Mouse (Mus musculus) bone marrow, adult 2 months (tissue): Measurements from ENCODE around the gene Rnf6. TPM values are rescaled to one million over a fixed set of nuclear protein-coding genes. Genes with fewer than 3 reads are reported as not detected.

ENCODE experiments used
- H3K27ac ChIP-seq: fragments of 200-500 bp; 2 replicates; pipeline ENCODE4 v1.5.1; 2012; ENCODE audit warnings: low read depth, mild to moderate bottlenecking, control low read depth, inconsistent platforms, low read length; ENCODE audit not compliant: control insufficient read depth, poor library complexity, insufficient read depth
- H3K4me1 ChIP-seq: fragments of 200-500 bp; 2 replicates; pipeline ENCODE4 v1.6.1; 2011; ENCODE audit warnings: low read length; ENCODE audit not compliant: control insufficient read depth, insufficient read depth
- H3K4me3 ChIP-seq: fragments of 200-500 bp; replicated peaks from 2 replicates; pipeline ENCODE3; 2011; ENCODE audit warnings: mild to moderate bottlenecking, low read depth, low read length, control low read depth; ENCODE audit not compliant: control insufficient read depth
- CTCF ChIP-seq: fragments of 200-500 bp; IDR thresholded peaks from 2 replicates; pipeline ENCODE4 v1.5.1; 2011; ENCODE audit warnings: low read length, control low read depth; ENCODE audit not compliant: control insufficient read depth, insufficient read depth
- POLR2A ChIP-seq: fragments of 200-500 bp; IDR thresholded peaks from 2 replicates; pipeline ENCODE4 v1.6.1; 2011; ENCODE audit warnings: low read depth, mild to moderate bottlenecking, control low read depth, low read length, borderline replicate concordance; ENCODE audit not compliant: control insufficient read depth
- WGBS: fragments of 180-500 bp; shearing (Covaris S2); methylation state at CpG from one replicate; pipeline ENCODE4 v1.1.7; 2018; 5-methylcytosine and 5-hydroxymethylcytosine counted together
- polyA plus RNA-seq: library from polyadenylated mRNA; stranded (reverse); fragments of >200 nt; gene quantifications from 2 replicates; pipeline ENCODE4 v1.2.4, GENCODE M21; 2011; ENCODE audit warnings: low replicate concordance; ENCODE audit not compliant: missing spikeins, insufficient read depth, insufficient read length

Rnf6 gene
- polyA plus RNA-seq, 1 experiment, result 13.2 TPM

DNA sequence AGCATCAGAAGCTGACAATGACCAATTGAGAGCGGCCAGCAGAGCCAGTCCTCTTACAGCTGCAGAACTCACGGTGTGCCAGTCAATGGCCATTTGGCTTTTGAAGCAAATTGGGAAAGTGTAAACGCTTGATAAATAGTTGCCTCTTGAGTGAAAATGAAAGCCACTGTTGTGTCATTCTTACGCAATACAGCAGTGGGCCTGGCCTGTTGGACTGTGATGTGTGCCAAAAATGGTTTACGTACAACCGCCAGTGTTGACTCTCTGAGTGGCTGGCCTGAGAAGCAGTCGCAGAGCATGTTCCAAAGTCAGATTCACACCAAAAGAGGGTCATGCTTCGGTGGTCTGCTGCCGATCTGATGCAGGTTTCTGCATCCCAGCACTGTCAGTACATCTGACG, 27.4 kb upstream of the Rnf6 start:
- Histone ChIP-seq H3K27ac (peak overlapping the region; percentile 67), H3K4me1 (peaks cover 9% of the 10 kb centered on the region), H3K4me3 (peak overlapping the region; percentile 36)
- TF ChIP-seq POLR2A, result no peak
- no peak for TF ChIP-seq CTCF
- 56% methylated on average over 10 of the region's 10 CpGs for WGBS

GRCm38 (mm10) chr5:146247709-146248108, 26.4 kb upstream of the Rnf6 start:
- peaks cover 9% of the 10 kb centered on the region for H3K4me1 ChIP-seq
- TF ChIP-seq POLR2A (no peak), CTCF (no peak)
- no peak overlapping the region for H3K4me3 ChIP-seq
- 37% methylated on average over 5 of the region's 5 CpGs for WGBS
- H3K27ac ChIP-seq, result no peak overlapping the region

DNA sequence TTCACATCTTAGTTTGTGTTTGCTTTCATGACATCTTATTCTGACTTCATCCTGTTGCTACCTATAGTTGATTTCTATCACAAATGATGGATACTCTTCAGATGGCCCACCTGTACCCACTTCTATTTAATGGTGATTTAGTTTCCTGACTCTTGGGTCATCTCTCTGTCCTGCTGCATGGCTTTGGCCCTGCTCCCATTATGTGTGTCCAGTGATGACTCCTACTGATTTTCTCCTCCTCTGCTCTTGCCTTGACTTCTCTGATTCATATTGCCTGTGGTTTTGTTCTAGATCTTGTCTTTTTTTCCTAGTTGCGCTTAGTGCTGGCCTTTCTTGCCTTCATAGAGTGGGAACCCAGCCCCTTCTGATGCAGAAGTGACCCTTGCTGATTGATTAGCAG, 25.0 kb upstream of the Rnf6 start:
- WGBS, result 84% methylated on average over 1 of the region's 1 CpGs
- TF ChIP-seq CTCF, result no peak
- no peak for TF ChIP-seq POLR2A
- H3K4me1 ChIP-seq, result peaks cover 9% of the 10 kb centered on the region
- H3K4me3 ChIP-seq, result no peak overlapping the region
- H3K27ac ChIP-seq, result no peak overlapping the region

- TF ChIP-seq CTCF (no peak), POLR2A (no peak)
- Histone ChIP-seq H3K27ac (no peak overlapping the region), H3K4me3 (no peak overlapping the region), H3K4me1 (peaks cover 9% of the 10 kb centered on the region)
- 72% methylated on average over 7 of the region's 7 CpGs for WGBS
Observed at GRCm38 (mm10) chr5:146245646-146246370, 24.5 kb upstream of the Rnf6 start.

DNA sequence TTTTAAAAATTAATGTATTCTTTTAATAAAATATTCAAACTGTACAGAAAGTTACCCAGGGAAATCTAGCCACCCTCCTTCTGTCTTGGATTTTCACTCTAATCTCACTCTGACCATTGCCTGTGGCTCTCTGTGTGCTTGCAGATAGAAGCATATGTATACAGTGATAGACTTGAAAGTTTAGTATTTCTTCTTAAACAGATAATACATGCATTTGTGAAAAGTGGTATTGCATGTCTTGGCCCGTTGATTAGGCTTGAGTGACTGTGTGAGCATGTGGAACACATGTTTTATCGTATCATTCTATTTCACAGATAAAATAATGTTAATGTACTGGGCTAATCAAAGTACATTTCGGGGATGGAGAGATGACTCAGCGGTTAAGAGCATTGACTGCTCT, 23.8 kb upstream of the Rnf6 start:
- no peak overlapping the region for H3K4me3 ChIP-seq
- 56% methylated on average over 4 of the region's 4 CpGs for WGBS
- no peak overlapping the region for H3K27ac ChIP-seq
- TF ChIP-seq POLR2A, result no peak
- TF ChIP-seq CTCF, result no peak
- H3K4me1 ChIP-seq, result peaks cover 9% of the 10 kb centered on the region

DNA sequence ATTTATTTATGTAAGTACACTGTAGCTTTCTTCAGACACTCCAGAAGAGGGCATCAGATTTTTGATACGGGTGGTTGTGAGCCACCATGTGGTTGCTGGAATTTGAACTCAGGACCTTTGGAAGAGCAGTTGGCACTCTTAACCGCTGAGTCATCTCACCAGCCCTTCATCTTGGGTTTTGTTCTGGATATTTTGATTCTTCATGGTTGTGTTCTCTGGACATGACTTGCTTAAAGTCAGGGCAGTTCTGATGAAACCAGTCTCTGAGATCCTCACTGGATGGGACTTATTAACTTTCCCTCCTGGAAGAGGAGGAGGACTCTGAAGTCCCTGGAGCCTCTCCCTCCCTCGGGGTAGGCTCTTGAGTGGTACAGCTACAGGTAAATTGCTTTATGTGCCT, 19.8 kb upstream of the Rnf6 start:
- 87% methylated on average over 3 of the region's 3 CpGs for WGBS
- Histone ChIP-seq H3K4me1 (peaks cover 5% of the 10 kb centered on the region), H3K4me3 (no peak overlapping the region), H3K27ac (no peak overlapping the region)
- TF ChIP-seq POLR2A (no peak), CTCF (no peak)

DNA sequence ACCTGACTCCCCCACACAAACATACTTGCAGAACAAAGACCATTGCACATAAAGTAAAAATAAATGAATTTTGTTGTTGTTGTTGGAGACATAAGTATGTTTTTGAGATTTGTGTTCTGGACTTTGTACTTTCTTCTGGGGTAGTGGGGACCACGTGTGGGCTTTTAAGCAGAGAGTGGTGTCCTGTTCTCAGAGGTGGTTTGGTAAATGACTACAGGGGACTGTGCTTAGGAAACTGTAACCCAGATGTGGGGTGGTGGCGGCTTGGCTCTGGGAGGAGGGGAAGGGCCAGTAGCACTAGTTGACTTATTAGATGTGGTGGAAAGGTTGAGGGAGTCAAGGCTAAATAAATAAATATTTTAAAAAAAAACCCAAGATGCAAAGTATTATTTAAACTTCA, 19.4 kb upstream of the Rnf6 start:
- TF ChIP-seq CTCF, result no peak
- TF ChIP-seq POLR2A, result no peak
- H3K4me1 ChIP-seq, result peaks cover 3% of the 10 kb centered on the region
- H3K4me3 ChIP-seq, result no peak overlapping the region
- no peak overlapping the region for H3K27ac ChIP-seq
- WGBS, result 87% methylated on average over 2 of the region's 2 CpGs

GRCm38 (mm10) chr5:146238274-146238673, 16.9 kb upstream of the Rnf6 start:
- no peak overlapping the region for H3K27ac ChIP-seq
- TF ChIP-seq POLR2A (no peak), CTCF (no peak)
- 83% methylated on average over 10 of the region's 10 CpGs for WGBS
- H3K4me3 ChIP-seq, result no peak overlapping the region
- H3K4me1 ChIP-seq, result no peaks in the 10 kb centered on the region; the same call in 1 of the 2 replicates
